Mouse (Mus musculus) C2C12 (cell line): ENCODE measurements at regions not wholly inside any gene's neighbourhood (a gene's known extent, or its start where the extent isn't known, plus 50 kb on each side); places are given as distances from the start of the nearest gene placed in this dataset.

ENCODE experiments used
- CTCF ChIP-seq: IDR thresholded peaks from one replicate; pipeline ENCODE4 v1.5.1; 2011; ENCODE audit not compliant: control insufficient read depth, insufficient read depth, insufficient read length
- MAX ChIP-seq: IDR thresholded peaks from one replicate; pipeline ENCODE4 v1.6.1; 2011; ENCODE audit warnings: mild to moderate bottlenecking, control low read depth

GRCm38 (mm10) chr14:104293147-104293546, 174.7 kb downstream of the Pou4f1 start:
- TF ChIP-seq CTCF (no peak), MAX (no peak)
